Mouse (Mus musculus) cerebellum, adult (tissue): Measurements from ENCODE around the gene Ift57.

Source experiments
- ATAC-seq: cut with Nextera tagmentation; 2 replicates; pipeline ENCODE4 v1.9.2; 2017; ENCODE audit warnings: mild to moderate bottlenecking, moderate library complexity, mixed read lengths; ENCODE audit not compliant: insufficient number of reproducible peaks, low FRiP score, low TSS enrichment

Gene Ift57

GRCm38 (mm10) chr16:49747360-49747759 lies 48.3 kb downstream of the Ift57 start:
- ATAC-seq: no peak

GRCm38 (mm10) chr16:49752906-49753305 lies 53.9 kb downstream of the Ift57 start:
- no peak for ATAC-seq

- ATAC-seq: 0 out of 2 replicates have a peak, but pooled peaks have one; percentile 40
These were observed 54.3 kb downstream of the Ift57 start for GRCm38 (mm10) chr16:49753318-49753717.

GRCm38 (mm10) chr16:49760517-49761203 lies 61.6 kb downstream of the Ift57 start:
- ATAC-seq: no peak

GRCm38 (mm10) chr16:49761981-49762380 lies 62.9 kb downstream of the Ift57 start:
- no peak for ATAC-seq

GRCm38 (mm10) chr16:49766326-49766725 lies 67.3 kb downstream of the Ift57 start:
- peak; percentile 64; the same call in 1 of the 2 replicates for ATAC-seq

- no peak for ATAC-seq
These were observed 69.5 kb downstream of the Ift57 start for GRCm38 (mm10) chr16:49768491-49769031.

- no peak for ATAC-seq
These were observed 70.8 kb downstream of the Ift57 start for GRCm38 (mm10) chr16:49769831-49770261.

- ATAC-seq: no peak
These were observed 71.5 kb downstream of the Ift57 start for GRCm38 (mm10) chr16:49770320-49771189.

GRCm38 (mm10) chr16:49771609-49772396 lies 72.8 kb downstream of the Ift57 start:
- ATAC-seq: no peak

GRCm38 (mm10) chr16:49772576-49772975 lies 73.5 kb downstream of the Ift57 start:
- ATAC-seq: no peak

- no peak for ATAC-seq
These were observed 74.0 kb downstream of the Ift57 start for GRCm38 (mm10) chr16:49773068-49773467.

- no peak for ATAC-seq
These were observed 75.3 kb downstream of the Ift57 start for GRCm38 (mm10) chr16:49774059-49775001.

GRCm38 (mm10) chr16:49775002-49775966 lies 76.3 kb downstream of the Ift57 start:
- peak; percentile 81; the same call in 1 of the 2 replicates for ATAC-seq

- no peak for ATAC-seq
These were observed 77.9 kb downstream of the Ift57 start for GRCm38 (mm10) chr16:49776981-49777380.

- ATAC-seq: no peak
These were observed 82.6 kb downstream of the Ift57 start for GRCm38 (mm10) chr16:49781556-49782156.

GRCm38 (mm10) chr16:49783369-49783768 lies 84.3 kb downstream of the Ift57 start:
- no peak for ATAC-seq

GRCm38 (mm10) chr16:49786116-49786515 lies 87.1 kb downstream of the Ift57 start:
- ATAC-seq: no peak
